Mouse (Mus musculus): Measurements from ENCODE around the gene Msl2. TPM values are rescaled to one million over a fixed set of nuclear protein-coding genes. Genes with fewer than 3 reads are reported as not detected.

Msl2 gene
- polyA plus RNA-seq, 1 experiment from 2014 or later = 3.5 TPM

DNA sequence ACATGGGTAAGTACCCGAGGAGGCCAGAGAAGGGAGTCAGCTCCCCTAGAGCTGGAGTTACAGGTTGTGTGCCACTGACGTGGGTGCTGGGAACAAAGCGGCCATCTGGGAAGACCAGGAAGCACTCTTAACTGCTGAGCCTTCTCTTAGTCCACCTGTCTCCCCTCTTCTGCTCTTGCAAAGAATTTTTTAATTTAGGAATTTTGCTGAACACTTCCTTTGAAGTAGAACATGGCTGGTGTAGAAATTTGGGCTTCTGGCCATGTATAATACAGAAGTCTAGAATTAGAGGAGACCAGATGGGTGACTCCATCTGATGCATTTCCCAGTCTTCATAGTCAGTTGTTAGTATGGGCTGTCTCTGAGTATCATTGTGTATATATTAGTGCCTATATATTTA is 9.8 kb downstream of the Msl2 start:
- WGBS = 83% methylated on average over 3 of the region's 3 CpGs
- ATAC-seq (ENCODE audit: low FRiP score, low TSS enrichment) = no peak
- Histone ChIP-seq H3K27me3 (ENCODE audit: control insufficient read depth, insufficient read depth, low read length) (no peaks in the 10 kb centered on the region), H3K4me3 (ENCODE audit: low read depth, low read length) (no peak overlapping the region), H3K4me1 (replicated peaks; ENCODE audit: control insufficient read depth, insufficient read depth) (0 out of 2 replicates have a peak, but pooled peaks cover 5% of the 10 kb centered on the region), H3K4me2 (replicated peaks; ENCODE audit: low read depth) (no peak overlapping the region), H3K27ac (replicated peaks) (no peak overlapping the region), H3K9me3 (ENCODE audit: control insufficient read depth, low read length) (no peaks in the 10 kb centered on the region), H3K9ac (ENCODE audit: low read length) (no peak overlapping the region), H3K36me3 (ENCODE audit: control insufficient read depth, insufficient read depth, low read length) (no peaks in the 10 kb centered on the region)
- no peak for TF ChIP-seq CTCF (IDR thresholded peaks at IDR 0.05; ENCODE audit: low read depth)
- no peak for TF ChIP-seq EP300 (optimal IDR thresholded peaks at IDR 0.05)
- no peak for DNase-seq (ENCODE audit: low spot score)

GRCm38 (mm10) chr9:101095425-101095824 is 21.5 kb downstream of the Msl2 start:
- DNase-seq (ENCODE audit: low spot score) (no peak), ATAC-seq (ENCODE audit: low FRiP score, low TSS enrichment) (no peak)
- Histone ChIP-seq H3K9ac (ENCODE audit: low read length) (no peak overlapping the region), H3K4me3 (ENCODE audit: low read depth, low read length) (no peak overlapping the region), H3K36me3 (ENCODE audit: control insufficient read depth, insufficient read depth, low read length) (no peaks in the 10 kb centered on the region), H3K4me1 (replicated peaks; ENCODE audit: control insufficient read depth, insufficient read depth) (0 out of 2 replicates have a peak, but pooled peaks cover 2% of the 10 kb centered on the region), H3K27me3 (ENCODE audit: control insufficient read depth, insufficient read depth, low read length) (no peaks in the 10 kb centered on the region), H3K9me3 (ENCODE audit: control insufficient read depth, low read length) (no peaks in the 10 kb centered on the region; the same call in 1 of the 2 replicates), H3K4me2 (replicated peaks; ENCODE audit: low read depth) (no peak overlapping the region), H3K27ac (replicated peaks) (no peak overlapping the region)
- TF ChIP-seq EP300 (optimal IDR thresholded peaks at IDR 0.05) (no peak), CTCF (IDR thresholded peaks at IDR 0.05; ENCODE audit: low read depth) (no peak)
- 94% methylated on average over 4 of the region's 4 CpGs for WGBS

DNA sequence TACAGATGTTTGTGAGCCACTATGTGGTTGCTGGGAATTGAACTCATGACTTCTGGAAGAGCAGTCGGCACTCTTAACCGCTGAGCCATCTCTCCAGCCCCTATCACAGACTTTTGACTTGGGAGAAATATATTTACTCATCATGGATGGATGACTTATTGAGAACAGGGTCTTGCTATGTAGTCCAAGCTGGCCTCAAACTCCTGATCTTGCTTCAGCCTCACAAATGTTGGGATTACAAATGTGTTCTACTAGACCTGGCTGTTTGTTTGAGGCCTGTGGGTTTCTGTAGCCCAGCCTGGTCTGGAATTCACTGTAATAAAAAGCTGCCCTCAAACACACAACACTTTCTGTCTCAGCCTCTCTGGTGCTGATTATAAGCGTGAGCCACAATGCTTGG is 22.6 kb downstream of the Msl2 start:
- peaks cover 3% of the 10 kb centered on the region; the same call in 1 of the 2 replicates for H3K36me3 ChIP-seq (ENCODE audit: control insufficient read depth, insufficient read depth, low read length)
- no peak for TF ChIP-seq EP300 (optimal IDR thresholded peaks at IDR 0.05)
- TF ChIP-seq CTCF (IDR thresholded peaks at IDR 0.05; ENCODE audit: low read depth) = no peak
- 0 out of 2 replicates have a peak, but pooled peaks cover 2% of the 10 kb centered on the region for H3K4me1 ChIP-seq (replicated peaks; ENCODE audit: control insufficient read depth, insufficient read depth)
- 92% methylated on average over 3 of the region's 3 CpGs for WGBS
- H3K4me2 ChIP-seq (replicated peaks; ENCODE audit: low read depth) = no peak overlapping the region
- H3K9me3 ChIP-seq (ENCODE audit: control insufficient read depth, low read length) = no peaks in the 10 kb centered on the region; the same call in 1 of the 2 replicates
- DNase-seq (ENCODE audit: low spot score) (no peak), ATAC-seq (ENCODE audit: low FRiP score, low TSS enrichment) (no peak)
- H3K4me3 ChIP-seq (ENCODE audit: low read depth, low read length) = no peak overlapping the region
- no peaks in the 10 kb centered on the region for H3K27me3 ChIP-seq (ENCODE audit: control insufficient read depth, insufficient read depth, low read length)
- no peak overlapping the region for H3K27ac ChIP-seq (replicated peaks)
- no peak overlapping the region for H3K9ac ChIP-seq (ENCODE audit: low read length)

DNA sequence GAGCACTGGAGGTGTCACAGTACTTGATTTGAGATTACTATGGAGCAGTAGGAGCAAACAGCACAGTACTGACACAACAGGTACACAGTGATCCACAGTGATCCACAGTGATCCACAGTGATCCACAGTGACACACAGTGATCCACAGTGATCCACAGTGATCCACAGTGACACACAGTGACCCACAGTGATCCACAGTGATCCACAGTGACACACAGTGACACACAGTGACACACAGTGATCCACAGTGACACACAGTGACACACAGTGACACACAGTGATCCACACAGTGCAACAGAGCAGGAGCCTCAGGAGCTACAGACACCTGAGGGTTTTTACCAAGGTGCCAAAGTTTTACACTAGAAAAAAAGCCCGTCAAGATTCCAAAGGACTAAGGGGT is 23.6 kb downstream of the Msl2 start:
- Histone ChIP-seq H3K27me3 (ENCODE audit: control insufficient read depth, insufficient read depth, low read length) (no peaks in the 10 kb centered on the region), H3K9ac (ENCODE audit: low read length) (no peak overlapping the region), H3K9me3 (ENCODE audit: control insufficient read depth, low read length) (no peaks in the 10 kb centered on the region; the same call in 1 of the 2 replicates), H3K36me3 (ENCODE audit: control insufficient read depth, insufficient read depth, low read length) (peaks cover 3% of the 10 kb centered on the region; the same call in 1 of the 2 replicates), H3K4me1 (replicated peaks; ENCODE audit: control insufficient read depth, insufficient read depth) (0 out of 2 replicates have a peak, but pooled peaks cover 2% of the 10 kb centered on the region), H3K4me2 (replicated peaks; ENCODE audit: low read depth) (no peak overlapping the region), H3K4me3 (ENCODE audit: low read depth, low read length) (no peak overlapping the region), H3K27ac (replicated peaks) (no peak overlapping the region)
- DNase-seq (ENCODE audit: low spot score) = no peak
- WGBS = 68% methylated on average over 1 of the region's 1 CpGs
- 0 out of 2 replicates have a peak, but pooled peaks have one; percentile 47 for ATAC-seq (ENCODE audit: low FRiP score, low TSS enrichment)
- TF ChIP-seq CTCF (IDR thresholded peaks at IDR 0.05; ENCODE audit: low read depth) (no peak), EP300 (optimal IDR thresholded peaks at IDR 0.05) (no peak)

- H3K9ac ChIP-seq (ENCODE audit: low read length) = no peak overlapping the region
- DNase-seq (ENCODE audit: low spot score) = no peak
- peaks cover 3% of the 10 kb centered on the region; the same call in 1 of the 2 replicates for H3K36me3 ChIP-seq (ENCODE audit: control insufficient read depth, insufficient read depth, low read length)
- H3K27me3 ChIP-seq (ENCODE audit: control insufficient read depth, insufficient read depth, low read length) = no peaks in the 10 kb centered on the region
- 53% methylated on average over 6 of the region's 6 CpGs for WGBS
- H3K4me2 ChIP-seq (replicated peaks; ENCODE audit: low read depth) = no peak overlapping the region
- H3K9me3 ChIP-seq (ENCODE audit: control insufficient read depth, low read length) = no peaks in the 10 kb centered on the region; the same call in 1 of the 2 replicates
- 0 out of 2 replicates have a peak, but pooled peaks cover 2% of the 10 kb centered on the region for H3K4me1 ChIP-seq (replicated peaks; ENCODE audit: control insufficient read depth, insufficient read depth)
- H3K4me3 ChIP-seq (ENCODE audit: low read depth, low read length) = no peak overlapping the region
- H3K27ac ChIP-seq (replicated peaks) = no peak overlapping the region; the same call in 1 of the 2 replicates
- ATAC-seq (ENCODE audit: low FRiP score, low TSS enrichment) = peak; percentile 38; the same call in 1 of the 2 replicates
- TF ChIP-seq EP300 (optimal IDR thresholded peaks at IDR 0.05) (no peak), CTCF (IDR thresholded peaks at IDR 0.05; ENCODE audit: low read depth) (no peak)
Observed at GRCm38 (mm10) chr9:101099445-101099844, 25.5 kb downstream of the Msl2 start.

- ATAC-seq (ENCODE audit: low FRiP score, low TSS enrichment) = no peak
- no peak overlapping the region for H3K9ac ChIP-seq (ENCODE audit: low read length)
- peaks cover 3% of the 10 kb centered on the region; the same call in 1 of the 2 replicates for H3K36me3 ChIP-seq (ENCODE audit: control insufficient read depth, insufficient read depth, low read length)
- H3K9me3 ChIP-seq (ENCODE audit: control insufficient read depth, low read length) = no peaks in the 10 kb centered on the region; the same call in 1 of the 2 replicates
- DNase-seq (ENCODE audit: low spot score) = no peak
- WGBS = 73% methylated on average over 3 of the region's 3 CpGs
- no peaks in the 10 kb centered on the region for H3K27me3 ChIP-seq (ENCODE audit: control insufficient read depth, insufficient read depth, low read length)
- no peak for TF ChIP-seq EP300 (optimal IDR thresholded peaks at IDR 0.05)
- TF ChIP-seq CTCF (IDR thresholded peaks at IDR 0.05; ENCODE audit: low read depth) = no peak
- no peak overlapping the region for H3K4me2 ChIP-seq (replicated peaks; ENCODE audit: low read depth)
- H3K27ac ChIP-seq (replicated peaks) = no peak overlapping the region
- 0 out of 2 replicates have a peak, but pooled peaks cover 2% of the 10 kb centered on the region for H3K4me1 ChIP-seq (replicated peaks; ENCODE audit: control insufficient read depth, insufficient read depth)
- H3K4me3 ChIP-seq (ENCODE audit: low read depth, low read length) = no peak overlapping the region
Observed at GRCm38 (mm10) chr9:101100163-101100562, 26.3 kb downstream of the Msl2 start.
